Comparison of ENCODE assay signal across 8 mouse cellular contexts in genomic region chr17:27945546-27946216, GRCm38 (mm10). TPM values are rescaled to one million over a fixed set of nuclear protein-coding genes. Genes with fewer than 3 reads are reported as not detected.
DNase-seq lines count a peak whose midpoint lies in the region; ATAC-seq and TF ChIP-seq lines count a peak whose summit lies in the region.

No protein-coding gene starts in this region.

- 0 out of 2 replicates have a peak overlapping the region, but pooled peaks have one; percentile 7 for H3K4me2 ChIP-seq in heart, embryonic 16.5 days (ENCODE audit: low read depth, low read length)
- no peak overlapping the region for H3K4me2 ChIP-seq in midbrain, embryonic 15.5 days

- 33% methylated on average over 6 of the region's 6 CpGs for WGBS in heart, embryonic 16.5 days
- 47% methylated on average over 6 of the region's 6 CpGs for WGBS in midbrain, embryonic 15.5 days

- H3K27me3 ChIP-seq in heart, embryonic 16.5 days (ENCODE audit: control insufficient read depth, insufficient read depth, low read length) = no peaks in the 10 kb centered on the region
- no peaks in the 10 kb centered on the region for H3K27me3 ChIP-seq in midbrain, embryonic 15.5 days (replicated peaks)

- no peaks in the 10 kb centered on the region for H3K9me3 ChIP-seq in heart, embryonic 16.5 days (replicated peaks; ENCODE audit: control insufficient read depth, low read length)
- H3K9me3 ChIP-seq in midbrain, embryonic 15.5 days = no peaks in the 10 kb centered on the region

- no peak overlapping the region for H3K4me3 ChIP-seq in layer of hippocampus, adult 2 months
- H3K4me3 ChIP-seq in heart, embryonic 16.5 days (ENCODE audit: low read length) = no peak overlapping the region
- H3K4me3 ChIP-seq in midbrain, embryonic 15.5 days = no peak overlapping the region

- peak overlapping the region; percentile 37; the same call in 1 of the 2 replicates for H3K27ac ChIP-seq in layer of hippocampus, adult 2 months
- H3K27ac ChIP-seq in heart, embryonic 16.5 days (ENCODE audit: low read length) = peak overlapping the region; percentile 30
- peak overlapping the region; percentile 56 for H3K27ac ChIP-seq in midbrain, embryonic 15.5 days

- H3K36me3 ChIP-seq in heart, embryonic 16.5 days (ENCODE audit: control insufficient read depth, insufficient read depth) = no peaks in the 10 kb centered on the region
- H3K36me3 ChIP-seq in midbrain, embryonic 15.5 days (replicated peaks) = no peaks in the 10 kb centered on the region

- no peak for DNase-seq in layer of hippocampus, adult 2 months (ENCODE audit: low spot score in 2 of 2)
- no peak for DNase-seq in layer of hippocampus, postnatal 25 days (ENCODE audit: extremely low spot score in 1 of 2, low spot score in 1 of 2)
- peak; percentile 92 to 93 for DNase-seq in kidney, postnatal 25 days
- DNase-seq in layer of hippocampus, adult 18-20 months (ENCODE audit: low spot score in 2 of 2) = no peak
- DNase-seq in spleen, postnatal 14 days (ENCODE audit: low spot score in 2 of 2) = no peak

- no peak overlapping the region for H3K9ac ChIP-seq in heart, embryonic 16.5 days (ENCODE audit: low read length)
- no peak overlapping the region for H3K9ac ChIP-seq in midbrain, embryonic 15.5 days

- no peak for TF ChIP-seq CTCF in layer of hippocampus, adult 2 months (conservative IDR thresholded peaks at IDR 0.05)

- ATAC-seq in cerebellum, adult (ENCODE audit: insufficient number of reproducible peaks, low FRiP score, low TSS enrichment) = peak; percentile 86; the same call in 1 of the 2 replicates
- ATAC-seq in heart, embryonic 16.5 days (replicated peaks; ENCODE audit: extremely low read depth, insufficient read depth, low FRiP score) = peak; percentile 53
- ATAC-seq in midbrain, embryonic 15.5 days (replicated peaks) = peak; percentile 27; the same call in 1 of the 2 replicates

- peaks cover 24% of the 10 kb centered on the region for H3K4me1 ChIP-seq in heart, embryonic 16.5 days (ENCODE audit: control insufficient read depth, insufficient read depth, low read length)
- peaks cover 16% of the 10 kb centered on the region; the same call in 1 of the 2 replicates for H3K4me1 ChIP-seq in midbrain, embryonic 15.5 days

RNA-seq across cellular contexts. Expression of gene Taf11, which starts 36.0 kb away (rescaled TPM):
- total RNA-seq in layer of hippocampus, adult 2 months (2021) = 10 to 100 TPM; 41.3 to 45.0 TPM
- total RNA-seq in layer of hippocampus, postnatal 25 days (2021) = 10 to 100 TPM; 34.8 to 39.3 TPM
- polyA plus RNA-seq in heart, embryonic 16.5 days (2015; fragmentation: Nextera tagmentation; extraction: Ambion mirVana) = 44.5 and 49.9 TPM in 2 replicates
- 58.1 and 63.1 TPM in 2 replicates for polyA plus RNA-seq in midbrain, embryonic 15.5 days (2015; fragmentation: Nextera tagmentation; extraction: Ambion mirVana)
- total RNA-seq in layer of hippocampus, adult 18-20 months (2021) = 10 to 100 TPM; 38.7 to 41.5 TPM

RNA-seq across cellular contexts. Expression of gene Anks1, which starts 36.6 kb away (rescaled TPM):
- total RNA-seq in layer of hippocampus, adult 2 months (2021) = 10 to 100 TPM; 35.6 to 42.0 TPM
- 10 to 100 TPM; 34.5 to 42.9 TPM for total RNA-seq in layer of hippocampus, postnatal 25 days (2021)
- polyA plus RNA-seq in heart, embryonic 16.5 days (2015; fragmentation: Nextera tagmentation; extraction: Ambion mirVana) = 11.4 and 13.0 TPM in 2 replicates
- polyA plus RNA-seq in midbrain, embryonic 15.5 days (2015; fragmentation: Nextera tagmentation; extraction: Ambion mirVana) = 68.2 and 71.9 TPM in 2 replicates
- total RNA-seq in layer of hippocampus, adult 18-20 months (2021) = 10 to 100 TPM; 37.2 to 41.4 TPM

Comparison
In these comparisons a context has a peak if more than half of its experiments do, and no peak if none do; other contexts are left out.
1. DNase-seq: peak in kidney, postnatal 25 days (2 of 2); none in layer of hippocampus, adult 2 months (0 of 2), layer of hippocampus, postnatal 25 days (0 of 2), layer of hippocampus, adult 18-20 months (0 of 2) and spleen, postnatal 14 days (0 of 2).
2. ATAC-seq: peak in every context shown above with its lines; median percentile 86 in cerebellum, adult; 53 in heart, embryonic 16.5 days; 27 in midbrain, embryonic 15.5 days.
3. Peak in every context shown above with its lines, with median percentiles within 50 percentile points of each other: H3K27ac ChIP-seq.